Mouse (Mus musculus) frontal cortex, postnatal 10 days (tissue): ENCODE measurements around the gene Il7r.

Experiments
- DNase-seq, 2 experiments: peaks; one replicate each; pipeline ENCODE4 v3.0.0; 2022; ENCODE audit warnings: low spot score in 2 of 2, mixed read lengths in 1 of 2

The Il7r gene

DNA sequence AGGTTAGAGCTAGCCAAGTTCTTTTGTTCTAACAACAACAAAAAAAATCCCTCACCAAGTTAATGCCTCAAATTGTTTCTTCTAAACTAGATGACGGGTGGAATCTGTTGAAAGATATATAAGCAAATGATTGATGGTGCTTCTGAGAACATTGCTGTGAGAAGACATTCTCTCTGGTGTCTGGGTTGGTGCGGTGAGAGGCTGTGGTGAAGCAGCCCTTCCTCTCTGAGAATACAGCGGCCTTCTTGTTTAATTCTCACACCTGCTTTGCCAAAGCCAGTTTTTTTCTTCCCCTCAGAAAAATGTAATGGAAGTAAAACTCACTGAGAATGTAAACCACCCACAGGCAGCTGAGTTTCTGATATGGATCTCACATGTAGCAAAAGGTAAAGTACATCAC lies 57.8 kb downstream of the Il7r start:
- no peak for DNase-seq

DNA sequence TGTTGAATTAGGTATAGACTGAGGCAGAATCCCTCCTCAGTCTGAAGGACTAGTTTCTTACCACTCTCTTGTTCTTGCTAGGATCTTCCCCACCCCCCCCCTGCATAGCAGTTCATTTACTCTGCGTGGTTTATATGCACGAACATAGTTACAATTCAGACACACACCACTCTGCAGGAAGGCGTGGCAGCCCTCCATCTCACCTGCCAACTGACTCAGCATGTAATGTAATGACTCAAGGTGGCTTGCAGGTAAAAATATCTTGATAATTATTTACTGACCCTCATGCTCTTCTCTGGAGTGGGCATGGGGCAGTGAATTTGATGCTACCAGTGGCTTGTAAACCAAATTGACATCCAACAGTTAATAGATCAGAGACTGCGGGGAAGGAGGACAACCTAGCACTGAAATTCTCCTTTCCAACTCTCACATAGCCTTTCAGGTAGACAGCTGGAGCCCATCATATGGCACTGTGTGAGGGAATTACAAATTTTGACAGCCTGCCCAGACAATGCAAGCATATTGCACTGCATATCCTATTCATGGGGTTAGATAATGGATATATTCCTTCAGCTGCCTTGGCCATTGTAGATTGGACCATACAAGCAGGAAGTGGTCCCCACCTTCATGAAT lies 58.8 kb downstream of the Il7r start:
- no peak for DNase-seq

DNA sequence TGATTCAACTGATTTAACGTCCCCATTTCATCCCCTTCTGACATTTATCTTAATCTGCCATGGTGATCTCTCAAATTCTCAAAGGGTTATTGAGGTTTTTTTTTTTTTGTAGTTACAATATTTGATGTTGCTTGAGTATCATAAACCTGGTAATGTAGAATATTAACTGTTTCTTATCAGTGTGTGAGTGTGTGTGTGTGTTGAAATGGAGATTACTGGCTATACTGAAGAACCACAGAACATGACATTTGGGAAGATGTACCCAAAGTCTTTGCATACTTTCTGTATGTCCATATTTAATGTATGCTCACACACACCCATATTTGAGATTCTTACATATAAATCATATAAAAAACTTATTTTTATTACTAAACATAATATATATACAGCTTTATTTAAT lies 65.9 kb downstream of the Il7r start:
- no peak for DNase-seq

DNA sequence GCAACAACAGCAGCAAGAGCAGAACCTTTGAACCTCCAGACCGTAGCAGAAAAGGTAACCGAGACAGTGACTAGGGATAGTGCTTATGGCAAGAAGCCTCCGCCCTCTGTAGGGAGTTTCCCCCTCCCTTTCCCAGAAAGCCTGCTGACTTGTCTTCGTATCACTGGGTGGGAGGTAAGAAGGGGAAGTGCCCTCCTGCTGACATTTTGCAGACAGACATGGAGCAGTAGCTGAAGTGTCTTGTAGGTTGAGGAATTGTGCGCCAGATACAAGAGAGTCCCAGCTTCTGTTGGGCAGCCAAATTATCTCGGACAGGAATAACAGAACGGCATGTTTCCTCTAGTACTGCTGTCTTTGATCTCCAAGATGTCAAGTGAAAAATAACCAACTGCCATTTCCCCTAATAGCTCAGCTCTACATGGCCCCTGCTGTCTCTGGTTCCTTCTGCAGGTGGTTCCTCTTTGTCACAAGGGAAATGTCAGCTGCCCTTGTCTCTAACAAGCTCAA lies 66.4 kb downstream of the Il7r start:
- DNase-seq = no peak
